Mouse (Mus musculus): ENCODE data around the gene Eif2b4. TPM values are rescaled to one million over a fixed set of nuclear protein-coding genes. Genes with fewer than 3 reads are reported as not detected.
A peak's percentile ranks its signal among the peaks of the same experiment; 100 is the strongest.
"Not testable (repeated sequence)": the region's sequence is repeated elsewhere in the genome, so short reads cannot be mapped to it uniquely, and the experiment has no call there.

Eif2b4 gene
- polyA plus RNA-seq, 1 experiment from 2014 or later, result 68.2 TPM

- ATAC-seq (replicated peaks; ENCODE audit: insufficient number of reproducible peaks, low FRiP score, low TSS enrichment, low read depth), result peak; percentile 91
- Histone ChIP-seq H3K4me3 (ENCODE audit: low read depth, low read length) (peak within 1 kb of the TSS; percentile 81), H3K9me3 (replicated peaks; ENCODE audit: control insufficient read depth, low read length) (no peaks in the 10 kb centered on the region), H3K36me3 (replicated peaks; ENCODE audit: control insufficient read depth, insufficient read depth, low read depth, low read length) (no peaks in the 10 kb centered on the region), H3K4me2 (ENCODE audit: low read depth, low read length) (peak within 1 kb of the TSS; percentile 68), H3K4me1 (ENCODE audit: control insufficient read depth, insufficient read depth, low read length) (no peaks in the 10 kb centered on the region), H3K27ac (replicated peaks; ENCODE audit: low read depth, low read length) (peak within 1 kb of the TSS; percentile 91), H3K27me3 (ENCODE audit: control insufficient read depth, insufficient read depth, low read length) (no peaks in the 10 kb centered on the region), H3K9ac (replicated peaks; ENCODE audit: low read length) (peak within 1 kb of the TSS; percentile 90)
- under 1% methylated on average over 63 of the region's 70 CpGs for WGBS
- DNase-seq (ENCODE audit: low spot score), result peak; percentile 97
Measured at GRCm38 (mm10) chr5:31220448-31221303, 27.4 kb upstream of the Eif2b4 start, which contains the start of gene Ppm1g. TSS of gene Ppm1g (minus strand) at chr5:31220687.

GRCm38 (mm10) chr5:31219911-31220447 is 26.7 kb upstream of the Eif2b4 start:
- H3K9ac ChIP-seq (replicated peaks; ENCODE audit: low read length), result peak overlapping the region; percentile 90
- no peaks in the 10 kb centered on the region for H3K27me3 ChIP-seq (ENCODE audit: control insufficient read depth, insufficient read depth, low read length)
- no peaks in the 10 kb centered on the region for H3K4me1 ChIP-seq (ENCODE audit: control insufficient read depth, insufficient read depth, low read length)
- under 1% methylated on average over 38 of the region's 40 CpGs for WGBS
- DNase-seq (ENCODE audit: low spot score) (peak; percentile 55), ATAC-seq (replicated peaks; ENCODE audit: insufficient number of reproducible peaks, low FRiP score, low TSS enrichment, low read depth) (peak; percentile 83)
- no peaks in the 10 kb centered on the region for H3K9me3 ChIP-seq (replicated peaks; ENCODE audit: control insufficient read depth, low read length)
- no peaks in the 10 kb centered on the region for H3K36me3 ChIP-seq (replicated peaks; ENCODE audit: control insufficient read depth, insufficient read depth, low read depth, low read length)
- peak overlapping the region; percentile 81 for H3K4me3 ChIP-seq (ENCODE audit: low read depth, low read length)
- H3K27ac ChIP-seq (replicated peaks; ENCODE audit: low read depth, low read length), result peak overlapping the region; percentile 91
- H3K4me2 ChIP-seq (ENCODE audit: low read depth, low read length), result peak overlapping the region; percentile 68

- H3K27ac ChIP-seq (replicated peaks; ENCODE audit: low read depth, low read length), result no peak overlapping the region
- no peaks in the 10 kb centered on the region for H3K36me3 ChIP-seq (replicated peaks; ENCODE audit: control insufficient read depth, insufficient read depth, low read depth, low read length)
- H3K4me2 ChIP-seq (ENCODE audit: low read depth, low read length), result peak overlapping the region; percentile 68
- ATAC-seq (replicated peaks; ENCODE audit: insufficient number of reproducible peaks, low FRiP score, low TSS enrichment, low read depth) (no peak), DNase-seq (ENCODE audit: low spot score) (no peak)
- H3K4me1 ChIP-seq (ENCODE audit: control insufficient read depth, insufficient read depth, low read length), result no peaks in the 10 kb centered on the region
- H3K27me3 ChIP-seq (ENCODE audit: control insufficient read depth, insufficient read depth, low read length), result no peaks in the 10 kb centered on the region
- WGBS, result 2% methylated on average over 11 of the region's 11 CpGs
- no peaks in the 10 kb centered on the region for H3K9me3 ChIP-seq (replicated peaks; ENCODE audit: control insufficient read depth, low read length)
- H3K9ac ChIP-seq (replicated peaks; ENCODE audit: low read length), result peak overlapping the region; percentile 90
- peak overlapping the region; percentile 81 for H3K4me3 ChIP-seq (ENCODE audit: low read depth, low read length)
Measured at GRCm38 (mm10) chr5:31219474-31219873, 26.2 kb upstream of the Eif2b4 start.

- H3K36me3 ChIP-seq (replicated peaks; ENCODE audit: control insufficient read depth, insufficient read depth, low read depth, low read length), result no peaks in the 10 kb centered on the region
- no peak overlapping the region for H3K9ac ChIP-seq (replicated peaks; ENCODE audit: low read length)
- H3K4me2 ChIP-seq (ENCODE audit: low read depth, low read length), result peak overlapping the region; percentile 40
- WGBS, result 4% methylated on average over 2 of the region's 2 CpGs
- H3K9me3 ChIP-seq (replicated peaks; ENCODE audit: control insufficient read depth, low read length), result no peaks in the 10 kb centered on the region
- DNase-seq (ENCODE audit: low spot score) (peak; percentile 70), ATAC-seq (replicated peaks; ENCODE audit: insufficient number of reproducible peaks, low FRiP score, low TSS enrichment, low read depth) (no peak)
- no peaks in the 10 kb centered on the region for H3K27me3 ChIP-seq (ENCODE audit: control insufficient read depth, insufficient read depth, low read length)
- H3K4me3 ChIP-seq (ENCODE audit: low read depth, low read length), result peak overlapping the region; percentile 81
- no peaks in the 10 kb centered on the region for H3K4me1 ChIP-seq (ENCODE audit: control insufficient read depth, insufficient read depth, low read length)
- H3K27ac ChIP-seq (replicated peaks; ENCODE audit: low read depth, low read length), result no peak overlapping the region
Measured at GRCm38 (mm10) chr5:31219070-31219469, 25.8 kb upstream of the Eif2b4 start.

- Histone ChIP-seq H3K36me3 (replicated peaks; ENCODE audit: control insufficient read depth, insufficient read depth, low read depth, low read length) (no peaks in the 10 kb centered on the region), H3K4me2 (ENCODE audit: low read depth, low read length) (no peak overlapping the region), H3K27me3 (ENCODE audit: control insufficient read depth, insufficient read depth, low read length) (no peaks in the 10 kb centered on the region), H3K9me3 (replicated peaks; ENCODE audit: control insufficient read depth, low read length) (no peaks in the 10 kb centered on the region), H3K27ac (replicated peaks; ENCODE audit: low read depth, low read length) (no peak overlapping the region), H3K4me3 (ENCODE audit: low read depth, low read length) (no peak overlapping the region), H3K9ac (replicated peaks; ENCODE audit: low read length) (no peak overlapping the region), H3K4me1 (ENCODE audit: control insufficient read depth, insufficient read depth, low read length) (no peaks in the 10 kb centered on the region)
- WGBS, result 65% methylated on average over 7 of the region's 7 CpGs
- no peak for DNase-seq (ENCODE audit: low spot score)
- ATAC-seq (replicated peaks; ENCODE audit: insufficient number of reproducible peaks, low FRiP score, low TSS enrichment, low read depth), result no peak
Measured at GRCm38 (mm10) chr5:31218294-31218693, 25.1 kb upstream of the Eif2b4 start.

- not testable (repeated sequence) for H3K36me3 ChIP-seq (replicated peaks; ENCODE audit: control insufficient read depth, insufficient read depth, low read depth, low read length); H3K4me2 ChIP-seq (ENCODE audit: low read depth, low read length); H3K9ac ChIP-seq (replicated peaks; ENCODE audit: low read length); DNase-seq (ENCODE audit: low spot score); H3K9me3 ChIP-seq (replicated peaks; ENCODE audit: control insufficient read depth, low read length); H3K4me3 ChIP-seq (ENCODE audit: low read depth, low read length); H3K4me1 ChIP-seq (ENCODE audit: control insufficient read depth, insufficient read depth, low read length); H3K27me3 ChIP-seq (ENCODE audit: control insufficient read depth, insufficient read depth, low read length); ATAC-seq (replicated peaks; ENCODE audit: insufficient number of reproducible peaks, low FRiP score, low TSS enrichment, low read depth); H3K27ac ChIP-seq (replicated peaks; ENCODE audit: low read depth, low read length)
- WGBS, result 88% methylated on average over 6 of the region's 6 CpGs
Measured at GRCm38 (mm10) chr5:31216554-31216953, 23.3 kb upstream of the Eif2b4 start.

- DNase-seq (ENCODE audit: low spot score) (no peak), ATAC-seq (replicated peaks; ENCODE audit: insufficient number of reproducible peaks, low FRiP score, low TSS enrichment, low read depth) (no peak)
- 87% methylated on average over 6 of the region's 6 CpGs for WGBS
- Histone ChIP-seq H3K4me3 (ENCODE audit: low read depth, low read length) (no peak overlapping the region), H3K4me1 (ENCODE audit: control insufficient read depth, insufficient read depth, low read length) (no peaks in the 10 kb centered on the region), H3K27ac (replicated peaks; ENCODE audit: low read depth, low read length) (no peak overlapping the region), H3K9me3 (replicated peaks; ENCODE audit: control insufficient read depth, low read length) (peaks cover 5% of the 10 kb centered on the region), H3K27me3 (ENCODE audit: control insufficient read depth, insufficient read depth, low read length) (no peaks in the 10 kb centered on the region), H3K4me2 (ENCODE audit: low read depth, low read length) (no peak overlapping the region), H3K36me3 (replicated peaks; ENCODE audit: control insufficient read depth, insufficient read depth, low read depth, low read length) (peaks cover 19% of the 10 kb centered on the region), H3K9ac (replicated peaks; ENCODE audit: low read length) (no peak overlapping the region)
Measured at GRCm38 (mm10) chr5:31204421-31204820, 11.2 kb upstream of the Eif2b4 start.

- WGBS, result 95% methylated on average over 2 of the region's 2 CpGs
Measured at GRCm38 (mm10) chr5:31203866-31204265, 10.6 kb upstream of the Eif2b4 start.

More at GRCm38 (mm10) chr5:31203866-31204265, 10.6 kb upstream of the Eif2b4 start:
- Histone ChIP-seq H3K27ac (replicated peaks; ENCODE audit: low read depth, low read length) (no peak overlapping the region), H3K4me2 (ENCODE audit: low read depth, low read length) (no peak overlapping the region), H3K9ac (replicated peaks; ENCODE audit: low read length) (no peak overlapping the region), H3K9me3 (replicated peaks; ENCODE audit: control insufficient read depth, low read length) (peaks cover 5% of the 10 kb centered on the region), H3K4me3 (ENCODE audit: low read depth, low read length) (no peak overlapping the region), H3K36me3 (replicated peaks; ENCODE audit: control insufficient read depth, insufficient read depth, low read depth, low read length) (peaks cover 19% of the 10 kb centered on the region), H3K4me1 (ENCODE audit: control insufficient read depth, insufficient read depth, low read length) (no peaks in the 10 kb centered on the region), H3K27me3 (ENCODE audit: control insufficient read depth, insufficient read depth, low read length) (no peaks in the 10 kb centered on the region)
- ATAC-seq (replicated peaks; ENCODE audit: insufficient number of reproducible peaks, low FRiP score, low TSS enrichment, low read depth), result no peak
- DNase-seq (ENCODE audit: low spot score), result no peak
